Comparison of ENCODE assay signal across 8 mouse cellular contexts in the genomic region with DNA sequence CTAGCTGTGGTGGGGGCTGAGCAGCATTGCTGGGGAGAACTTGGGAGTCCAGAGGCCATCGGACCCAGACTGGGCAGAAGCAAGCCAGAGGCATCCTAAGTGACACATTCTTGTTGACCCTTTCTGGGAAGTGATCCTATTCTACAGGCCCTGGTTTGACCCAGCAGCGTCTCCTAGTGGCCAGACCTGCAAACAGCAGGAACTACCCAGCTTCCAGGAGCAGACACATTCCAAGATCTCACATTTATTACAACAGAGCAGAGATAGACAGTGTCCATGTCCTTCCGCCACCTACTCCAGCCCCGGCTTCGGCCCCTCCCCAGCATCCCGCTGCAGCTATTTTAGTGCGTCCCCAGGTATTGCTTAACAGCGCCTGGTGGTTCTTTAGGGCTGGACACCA. TPM values are rescaled to one million over a fixed set of nuclear protein-coding genes. Genes with fewer than 3 reads are reported as not detected.
DNase-seq lines count a peak whose midpoint lies in the region; ATAC-seq and TF ChIP-seq lines count a peak whose summit lies in the region.

No protein-coding gene starts in this region.

- peaks cover 14% of the 10 kb centered on the region for H3K36me3 ChIP-seq in lung, embryonic 15.5 days
- H3K36me3 ChIP-seq in small intestine, adult 2 months (ENCODE audit: control insufficient read depth, insufficient read depth, low read length), result peaks cover 4% of the 10 kb centered on the region; the same call in 1 of the 2 replicates

- no peaks in the 10 kb centered on the region for H3K9me3 ChIP-seq in lung, embryonic 15.5 days

- peak in 1 of 2 experiments; percentile 55 for DNase-seq in cerebellum, adult 2 months
- DNase-seq in 3T3-L1 (ENCODE audit: low read depth, low spot score), result peak; percentile 92
- DNase-seq in gastrocnemius, adult 8-10 months (ENCODE audit: low spot score in 2 of 2), result peak; percentile 37 to 41
- DNase-seq in kidney, postnatal 10 days, result peak; percentile 86

- no peaks in the 10 kb centered on the region for H3K4me1 ChIP-seq in cerebellum, adult 2 months (ENCODE audit: control insufficient read depth, insufficient read depth, low read length)
- H3K4me1 ChIP-seq in bone marrow, adult 2 months (ENCODE audit: control insufficient read depth, insufficient read depth, low read length), result no peaks in the 10 kb centered on the region
- peaks cover 46% of the 10 kb centered on the region for H3K4me1 ChIP-seq in lung, embryonic 15.5 days
- peaks cover 11% of the 10 kb centered on the region for H3K4me1 ChIP-seq in small intestine, adult 2 months (ENCODE audit: control insufficient read depth, insufficient read depth, insufficient read length, low read length)

- peak overlapping the region; percentile 76; the same call in 1 of the 2 replicates for H3K4me2 ChIP-seq in lung, embryonic 15.5 days

- no peak overlapping the region for H3K9ac ChIP-seq in lung, embryonic 15.5 days

- peak; percentile 74 for TF ChIP-seq CTCF in cerebellum, adult 2 months (IDR thresholded peaks at IDR 0.05; ENCODE audit: borderline replicate concordance, insufficient read depth, low read depth, low read length)
- TF ChIP-seq CTCF in bone marrow, adult 2 months (IDR thresholded peaks at IDR 0.05; ENCODE audit: control insufficient read depth, insufficient read depth, low read length), result peak; percentile 90
- peak; percentile 97; the same call in 1 of the 2 replicates for TF ChIP-seq CTCF in small intestine, adult 2 months (IDR thresholded peaks at IDR 0.05; ENCODE audit: extremely low read depth, insufficient read length, insufficient replicate concordance, low read depth, low read length)

- ATAC-seq in cerebellum, adult (ENCODE audit: insufficient number of reproducible peaks, low FRiP score, low TSS enrichment), result no peak
- no peak for ATAC-seq in lung, embryonic 15.5 days (ENCODE audit: borderline replicate concordance, extremely low read depth, low FRiP score, low TSS enrichment)

- no peak overlapping the region for H3K4me3 ChIP-seq in cerebellum, adult 2 months (replicated peaks; ENCODE audit: insufficient read depth, low read depth, low read length)
- H3K4me3 ChIP-seq in bone marrow, adult 2 months (replicated peaks; ENCODE audit: control insufficient read depth, low read depth, low read length), result no peak overlapping the region
- H3K4me3 ChIP-seq in lung, embryonic 15.5 days, result no peak overlapping the region
- H3K4me3 ChIP-seq in small intestine, adult 2 months (ENCODE audit: low read depth, low read length), result no peak overlapping the region

- no peak overlapping the region for H3K27ac ChIP-seq in cerebellum, adult 2 months (ENCODE audit: insufficient read depth, low read length)
- H3K27ac ChIP-seq in bone marrow, adult 2 months (ENCODE audit: control insufficient read depth, insufficient read depth, low read depth, low read length, poor library complexity), result no peak overlapping the region; the same call in 1 of the 2 replicates
- peak overlapping the region; percentile 88 for H3K27ac ChIP-seq in lung, embryonic 15.5 days
- peak overlapping the region; percentile 42; the same call in 1 of the 2 replicates for H3K27ac ChIP-seq in small intestine, adult 2 months (ENCODE audit: insufficient read depth, low read depth, low read length)

- WGBS in cerebellum, adult 2 months, result 46% methylated on average over 8 of the region's 8 CpGs
- 33% methylated on average over 8 of the region's 8 CpGs for whole genome bisulfite sequencing in bone marrow, adult 2 months
- WGBS in lung, embryonic 15.5 days, result 16% methylated on average over 8 of the region's 8 CpGs
- WGBS in small intestine, adult 2 months, result 13% methylated on average over 8 of the region's 8 CpGs

- TF ChIP-seq POLR2A in cerebellum, adult 2 months (IDR thresholded peaks at IDR 0.05; ENCODE audit: borderline replicate concordance, insufficient read depth, low read length), result no peak
- TF ChIP-seq POLR2A in bone marrow, adult 2 months (IDR thresholded peaks at IDR 0.05; ENCODE audit: borderline replicate concordance, control insufficient read depth, low read depth, low read length), result no peak
- no peak for TF ChIP-seq POLR2A in small intestine, adult 2 months (IDR thresholded peaks at IDR 0.05; ENCODE audit: low read depth, low read length)

- H3K27me3 ChIP-seq in cerebellum, adult 2 months (ENCODE audit: control insufficient read depth, insufficient read depth, low read length), result no peaks in the 10 kb centered on the region
- no peaks in the 10 kb centered on the region for H3K27me3 ChIP-seq in lung, embryonic 15.5 days
- no peaks in the 10 kb centered on the region for H3K27me3 ChIP-seq in small intestine, adult 2 months (ENCODE audit: control insufficient read depth, insufficient read depth, low read length)

RNA-seq across cellular contexts. Expression of a gene that starts 1.6 kb away (rescaled TPM):
- polyA plus RNA-seq in cerebellum, adult 2 months (2012; rRNA removed), result 0.36 and 0.64 TPM in 2 replicates
- polyA plus RNA-seq in bone marrow, adult 2 months (2011; ENCODE audit: insufficient read depth, insufficient read length, low replicate concordance, missing spikeins), result not detected in 2 replicates
- not detected for total RNA-seq in gastrocnemius, adult 8-10 months (2022)
- polyA plus RNA-seq in lung, embryonic 15.5 days (2015; fragmentation: Nextera tagmentation; extraction: Ambion mirVana), result 29.0 and 29.9 TPM in 2 replicates
- polyA plus RNA-seq in small intestine, adult 2 months (2012; rRNA removed), result 11.6 and 20.0 TPM in 2 replicates

RNA-seq across cellular contexts. Expression of a gene that starts 10.4 kb away (rescaled TPM):
- polyA plus RNA-seq in cerebellum, adult 2 months (2012; rRNA removed), result 142 and 147 TPM in 2 replicates
- polyA plus RNA-seq in bone marrow, adult 2 months (2011; ENCODE audit: insufficient read depth, insufficient read length, low replicate concordance, missing spikeins), result 112 and 187 TPM in 2 replicates
- 10 to 100 TPM; 13.0 to 17.0 (median 16.4) TPM for total RNA-seq in gastrocnemius, adult 8-10 months (2022)
- 61.5 and 63.0 TPM in 2 replicates for polyA plus RNA-seq in lung, embryonic 15.5 days (2015; fragmentation: Nextera tagmentation; extraction: Ambion mirVana)
- polyA plus RNA-seq in small intestine, adult 2 months (2012; rRNA removed), result 48.9 and 70.7 TPM in 2 replicates

RNA-seq across cellular contexts. Expression of a gene that starts 16.7 kb away (rescaled TPM):
- polyA plus RNA-seq in cerebellum, adult 2 months (2012; rRNA removed), result 31.9 and 37.0 TPM in 2 replicates
- 2.7 TPM in 1 of 2 replicates, not detected in the other for polyA plus RNA-seq in bone marrow, adult 2 months (2011; ENCODE audit: insufficient read depth, insufficient read length, low replicate concordance, missing spikeins)
- total RNA-seq in gastrocnemius, adult 8-10 months (2022), result not detected
- polyA plus RNA-seq in lung, embryonic 15.5 days (2015; fragmentation: Nextera tagmentation; extraction: Ambion mirVana), result 5.8 and 6.0 TPM in 2 replicates
- polyA plus RNA-seq in small intestine, adult 2 months (2012; rRNA removed), result 3.9 and 7.0 TPM in 2 replicates

RNA-seq across cellular contexts. Expression of a gene that starts 22.4 kb away (rescaled TPM):
- polyA plus RNA-seq in cerebellum, adult 2 months (2012; rRNA removed), result 0.32 and 0.36 TPM in 2 replicates
- 0.56 TPM in 1 of 2 replicates, not detected in the other for polyA plus RNA-seq in bone marrow, adult 2 months (2011; ENCODE audit: insufficient read depth, insufficient read length, low replicate concordance, missing spikeins)
- total RNA-seq in gastrocnemius, adult 8-10 months (2022), result under 1 TPM in 1 of 4 experiments, not detected in 3; 0.13 TPM
- polyA plus RNA-seq in lung, embryonic 15.5 days (2015; fragmentation: Nextera tagmentation; extraction: Ambion mirVana), result 0.11 and 0.19 TPM in 2 replicates
- 0.93 and 1.2 TPM in 2 replicates for polyA plus RNA-seq in small intestine, adult 2 months (2012; rRNA removed)

RNA-seq across cellular contexts. Expression of a gene that starts 25.6 kb away (rescaled TPM):
- polyA plus RNA-seq in cerebellum, adult 2 months (2012; rRNA removed), result 0.10 and 0.27 TPM in 2 replicates
- polyA plus RNA-seq in bone marrow, adult 2 months (2011; ENCODE audit: insufficient read depth, insufficient read length, low replicate concordance, missing spikeins), result 1.3 TPM in 1 of 2 replicates, not detected in the other
- total RNA-seq in gastrocnemius, adult 8-10 months (2022), result not detected
- 0.21 TPM in 1 of 2 replicates, not detected in the other for polyA plus RNA-seq in lung, embryonic 15.5 days (2015; fragmentation: Nextera tagmentation; extraction: Ambion mirVana)
- 2.0 and 9.1 TPM in 2 replicates for polyA plus RNA-seq in small intestine, adult 2 months (2012; rRNA removed)

Comparison
In these comparisons a context has a peak if more than half of its experiments do, and no peak if none do; other contexts are left out.
1. H3K27ac ChIP-seq: peak in lung, embryonic 15.5 days (single experiment) and small intestine, adult 2 months (single experiment); none in cerebellum, adult 2 months (single experiment) and bone marrow, adult 2 months (single experiment).
2. Peak in every context shown above with its lines, with median percentiles within 50 percentile points of each other: CTCF ChIP-seq.